8 mouse cellular contexts compared by ENCODE assay signal in genomic region chr6:124903580-124904151, GRCm38 (mm10). TPM values are rescaled to one million over a fixed set of nuclear protein-coding genes. Genes with fewer than 3 reads are reported as not detected.
DNase-seq lines count a peak whose midpoint lies in the region; ATAC-seq and TF ChIP-seq lines count a peak whose summit lies in the region.

No protein-coding gene starts in this region.

- no peaks in the 10 kb centered on the region for H3K9me3 ChIP-seq in heart, embryonic 15.5 days (replicated peaks)
- no peaks in the 10 kb centered on the region for H3K9me3 ChIP-seq in liver, embryonic 14.5 days (ENCODE audit: control insufficient read depth, low read length)
- no peaks in the 10 kb centered on the region for H3K9me3 ChIP-seq in neural tube, embryonic 11.5 days (ENCODE audit: control insufficient read depth, low read length)
- no peaks in the 10 kb centered on the region for H3K9me3 ChIP-seq in stomach, postnatal 0 days (ENCODE audit: control insufficient read depth, low read length)

- H3K9ac ChIP-seq in heart, embryonic 15.5 days, result peak overlapping the region; percentile 58
- H3K9ac ChIP-seq in liver, embryonic 14.5 days (replicated peaks), result peak overlapping the region; percentile 60
- peak overlapping the region; percentile 84 for H3K9ac ChIP-seq in neural tube, embryonic 11.5 days (ENCODE audit: low read length)
- peak overlapping the region; percentile 75 for H3K9ac ChIP-seq in stomach, postnatal 0 days (ENCODE audit: low read length)

- peak; percentile 95 for DNase-seq in CD4-positive, CD25-positive, alpha-beta regulatory T cell, adult 2 months (ENCODE audit: low read depth, low spot score)
- peak; percentile 65 for DNase-seq in fibroblast of lung, adult 2 months (ENCODE audit: low read depth)
- peak; percentile 95 to 98 for DNase-seq in kidney, postnatal 25 days
- peak; percentile 71 to 77 (median 74) for DNase-seq in liver, embryonic 14.5 days (ENCODE audit: low read depth in 3 of 3, low spot score in 3 of 3)
- DNase-seq in neural tube, embryonic 11.5 days (ENCODE audit: low spot score), result peak; percentile 94
- peak; percentile 97 for DNase-seq in stomach, postnatal 0 days (ENCODE audit: low spot score)

- H3K36me3 ChIP-seq in heart, embryonic 15.5 days, result no peaks in the 10 kb centered on the region
- no peaks in the 10 kb centered on the region for H3K36me3 ChIP-seq in liver, embryonic 14.5 days (replicated peaks; ENCODE audit: control insufficient read depth, insufficient read depth, low read depth)
- H3K36me3 ChIP-seq in neural tube, embryonic 11.5 days (ENCODE audit: control insufficient read depth, insufficient read depth, low read length), result no peaks in the 10 kb centered on the region
- no peaks in the 10 kb centered on the region for H3K36me3 ChIP-seq in stomach, postnatal 0 days (ENCODE audit: control insufficient read depth, insufficient read depth, low read length)

- H3K27me3 ChIP-seq in heart, embryonic 15.5 days, result no peaks in the 10 kb centered on the region
- no peaks in the 10 kb centered on the region for H3K27me3 ChIP-seq in liver, embryonic 14.5 days (ENCODE audit: control insufficient read depth, insufficient read depth, low read length)
- H3K27me3 ChIP-seq in neural tube, embryonic 11.5 days (ENCODE audit: control insufficient read depth, insufficient read depth, low read length), result no peaks in the 10 kb centered on the region
- no peaks in the 10 kb centered on the region for H3K27me3 ChIP-seq in stomach, postnatal 0 days (ENCODE audit: control insufficient read depth, insufficient read depth, low read length)

- TF ChIP-seq EP300 in liver, embryonic 14.5 days (IDR thresholded peaks at IDR 0.05; ENCODE audit: low read depth), result no peak
- TF ChIP-seq EP300 in stomach, postnatal 0 days (optimal IDR thresholded peaks at IDR 0.05), result no peak

- peak overlapping the region; percentile 90 for H3K27ac ChIP-seq in brown adipose tissue, adult 24 weeks (replicated peaks; ENCODE audit: low read depth, low read length)
- H3K27ac ChIP-seq in heart, embryonic 15.5 days, result peak overlapping the region; percentile 99
- H3K27ac ChIP-seq in liver, embryonic 14.5 days, result peak overlapping the region; percentile 63
- H3K27ac ChIP-seq in neural tube, embryonic 11.5 days (ENCODE audit: low read depth, low read length), result peak overlapping the region; percentile 96
- peak overlapping the region; percentile 97 for H3K27ac ChIP-seq in stomach, postnatal 0 days (replicated peaks)

- H3K4me1 ChIP-seq in brown adipose tissue, adult 24 weeks (ENCODE audit: control insufficient read depth, insufficient read depth, insufficient read length, low read length), result 0 out of 2 replicates have a peak, but pooled peaks cover 3% of the 10 kb centered on the region
- peaks cover 11% of the 10 kb centered on the region for H3K4me1 ChIP-seq in heart, embryonic 15.5 days (replicated peaks)
- H3K4me1 ChIP-seq in liver, embryonic 14.5 days (replicated peaks; ENCODE audit: control insufficient read depth in 2 of 2, insufficient read depth in 2 of 2, low read length in 1 of 2), result peaks cover 0 to 5% of the 10 kb centered on the region in 2 experiments; a peak in 2 of 4 replicates
- H3K4me1 ChIP-seq in neural tube, embryonic 11.5 days (ENCODE audit: control insufficient read depth, insufficient read depth, low read length), result peaks cover 7% of the 10 kb centered on the region
- no peaks in the 10 kb centered on the region for H3K4me1 ChIP-seq in stomach, postnatal 0 days (replicated peaks; ENCODE audit: control insufficient read depth, insufficient read depth)

- under 1% methylated on average over 23 of the region's 23 CpGs for WGBS in heart, embryonic 15.5 days
- WGBS in liver, embryonic 14.5 days (ENCODE audit: insufficient replicate concordance), result under 1% methylated on average over 23 of the region's 23 CpGs
- under 1% methylated on average over 23 of the region's 23 CpGs for WGBS in neural tube, embryonic 11.5 days
- WGBS in stomach, postnatal 0 days, result under 1% methylated on average over 22 of the region's 23 CpGs

- H3K4me2 ChIP-seq in heart, embryonic 15.5 days, result peak overlapping the region; percentile 78
- H3K4me2 ChIP-seq in liver, embryonic 14.5 days (ENCODE audit: low read depth), result peak overlapping the region; percentile 96
- H3K4me2 ChIP-seq in neural tube, embryonic 11.5 days (ENCODE audit: low read depth), result peak overlapping the region; percentile 85
- H3K4me2 ChIP-seq in stomach, postnatal 0 days (replicated peaks; ENCODE audit: low read depth), result peak overlapping the region; percentile 78

- peak; percentile 83 for ATAC-seq in heart, embryonic 15.5 days (replicated peaks; ENCODE audit: insufficient number of reproducible peaks, insufficient read depth, low FRiP score, low read depth)
- peak; percentile 80 for ATAC-seq in liver, embryonic 14.5 days (ENCODE audit: insufficient read depth)
- ATAC-seq in neural tube, embryonic 11.5 days (ENCODE audit: insufficient read depth, low FRiP score, low TSS enrichment), result peak; percentile 86
- ATAC-seq in stomach, postnatal 0 days (ENCODE audit: low FRiP score, low TSS enrichment), result peak; percentile 88

- peak overlapping the region; percentile 64 for H3K4me3 ChIP-seq in brown adipose tissue, adult 24 weeks (ENCODE audit: insufficient read depth, low read depth, low read length)
- H3K4me3 ChIP-seq in heart, embryonic 15.5 days, result peak overlapping the region; percentile 57
- peak overlapping the region; percentile 63 to 68 for H3K4me3 ChIP-seq in liver, embryonic 14.5 days (ENCODE audit: insufficient read depth in 1 of 2, low read depth in 2 of 2, low read length in 2 of 2)
- H3K4me3 ChIP-seq in neural tube, embryonic 11.5 days (ENCODE audit: low read depth, low read length), result peak overlapping the region; percentile 40
- peak overlapping the region; percentile 55 for H3K4me3 ChIP-seq in stomach, postnatal 0 days (ENCODE audit: low read depth, low read length)

- TF ChIP-seq CTCF in liver, embryonic 14.5 days (IDR thresholded peaks at IDR 0.05; ENCODE audit: low read depth), result peak; percentile 99
- peak; percentile 98 for TF ChIP-seq CTCF in stomach, postnatal 0 days (IDR thresholded peaks at IDR 0.05; ENCODE audit: low read depth)

RNA-seq across cellular contexts. Expression of gene Lag3, which starts 7.8 kb away (rescaled TPM):
- polyA plus RNA-seq in brown adipose tissue, adult 24 weeks (2012; ENCODE audit: insufficient read depth, insufficient read length, missing spikeins), result 12.2 and 15.1 TPM in 2 replicates
- polyA plus RNA-seq in heart, embryonic 15.5 days (2015; fragmentation: Nextera tagmentation; extraction: Ambion mirVana), result 1.2 and 1.7 TPM in 2 replicates
- polyA plus RNA-seq in liver, embryonic 14.5 days (2012; rRNA removed), result 0.10 and 0.11 TPM in 2 replicates
- polyA plus RNA-seq in liver, embryonic 14.5 days (2014; fragmentation: Nextera tagmentation; extraction: Ambion mirVana), result 0.17 TPM in 1 of 2 replicates, not detected in the other
- polyA plus RNA-seq in neural tube, embryonic 11.5 days (2014; fragmentation: Nextera tagmentation; extraction: Ambion mirVana), result 1.4 and 1.7 TPM in 2 replicates
- 0.93 and 1.4 TPM in 2 replicates for polyA plus RNA-seq in stomach, postnatal 0 days (2015; fragmentation: Nextera tagmentation; extraction: Ambion mirVana)

RNA-seq across cellular contexts. Expression of gene Cd4, which starts 15.6 kb away (rescaled TPM):
- polyA plus RNA-seq in brown adipose tissue, adult 24 weeks (2012; ENCODE audit: insufficient read depth, insufficient read length, missing spikeins), result not detected in 2 replicates
- polyA plus RNA-seq in heart, embryonic 15.5 days (2015; fragmentation: Nextera tagmentation; extraction: Ambion mirVana), result 0.05 and 0.68 TPM in 2 replicates
- polyA plus RNA-seq in liver, embryonic 14.5 days (2012; rRNA removed), result 0.07 and 0.10 TPM in 2 replicates
- 0.03 TPM in 1 of 2 replicates, not detected in the other for polyA plus RNA-seq in liver, embryonic 14.5 days (2014; fragmentation: Nextera tagmentation; extraction: Ambion mirVana)
- polyA plus RNA-seq in neural tube, embryonic 11.5 days (2014; fragmentation: Nextera tagmentation; extraction: Ambion mirVana), result 0.07 TPM in 1 of 2 replicates, not detected in the other
- 0.45 and 0.65 TPM in 2 replicates for polyA plus RNA-seq in stomach, postnatal 0 days (2015; fragmentation: Nextera tagmentation; extraction: Ambion mirVana)

RNA-seq across cellular contexts. Expression of gene Ptms, which starts 16.2 kb away (rescaled TPM):
- polyA plus RNA-seq in brown adipose tissue, adult 24 weeks (2012; ENCODE audit: insufficient read depth, insufficient read length, missing spikeins), result 949 and 1,236 TPM in 2 replicates
- polyA plus RNA-seq in heart, embryonic 15.5 days (2015; fragmentation: Nextera tagmentation; extraction: Ambion mirVana), result 255 and 294 TPM in 2 replicates
- 109 and 131 TPM in 2 replicates for polyA plus RNA-seq in liver, embryonic 14.5 days (2012; rRNA removed)
- 29.7 and 39.7 TPM in 2 replicates for polyA plus RNA-seq in liver, embryonic 14.5 days (2014; fragmentation: Nextera tagmentation; extraction: Ambion mirVana)
- 345 and 381 TPM in 2 replicates for polyA plus RNA-seq in neural tube, embryonic 11.5 days (2014; fragmentation: Nextera tagmentation; extraction: Ambion mirVana)
- 260 and 276 TPM in 2 replicates for polyA plus RNA-seq in stomach, postnatal 0 days (2015; fragmentation: Nextera tagmentation; extraction: Ambion mirVana)

RNA-seq across cellular contexts. Expression of gene Mlf2, which starts 27.5 kb away (rescaled TPM):
- 238 and 301 TPM in 2 replicates for polyA plus RNA-seq in brown adipose tissue, adult 24 weeks (2012; ENCODE audit: insufficient read depth, insufficient read length, missing spikeins)
- polyA plus RNA-seq in heart, embryonic 15.5 days (2015; fragmentation: Nextera tagmentation; extraction: Ambion mirVana), result 358 and 371 TPM in 2 replicates
- 85.0 and 96.5 TPM in 2 replicates for polyA plus RNA-seq in liver, embryonic 14.5 days (2012; rRNA removed)
- 98.1 and 116 TPM in 2 replicates for polyA plus RNA-seq in liver, embryonic 14.5 days (2014; fragmentation: Nextera tagmentation; extraction: Ambion mirVana)
- 468 and 513 TPM in 2 replicates for polyA plus RNA-seq in neural tube, embryonic 11.5 days (2014; fragmentation: Nextera tagmentation; extraction: Ambion mirVana)
- polyA plus RNA-seq in stomach, postnatal 0 days (2015; fragmentation: Nextera tagmentation; extraction: Ambion mirVana), result 312 and 330 TPM in 2 replicates

RNA-seq across cellular contexts. Expression of gene Gpr162, which starts 39.9 kb away (rescaled TPM):
- 0.88 TPM in 1 of 2 replicates, not detected in the other for polyA plus RNA-seq in brown adipose tissue, adult 24 weeks (2012; ENCODE audit: insufficient read depth, insufficient read length, missing spikeins)
- polyA plus RNA-seq in heart, embryonic 15.5 days (2015; fragmentation: Nextera tagmentation; extraction: Ambion mirVana), result 2.2 and 2.4 TPM in 2 replicates
- 0.03 and 0.18 TPM in 2 replicates for polyA plus RNA-seq in liver, embryonic 14.5 days (2012; rRNA removed)
- not detected in 2 replicates for polyA plus RNA-seq in liver, embryonic 14.5 days (2014; fragmentation: Nextera tagmentation; extraction: Ambion mirVana)
- polyA plus RNA-seq in neural tube, embryonic 11.5 days (2014; fragmentation: Nextera tagmentation; extraction: Ambion mirVana), result 2.3 TPM in 2 replicates
- 0.45 and 0.87 TPM in 2 replicates for polyA plus RNA-seq in stomach, postnatal 0 days (2015; fragmentation: Nextera tagmentation; extraction: Ambion mirVana)

Comparison
In these comparisons a context has a peak if more than half of its experiments do, and no peak if none do; other contexts are left out.
1. Peak in every context shown above with its lines: DNase-seq, ATAC-seq, H3K4me3 ChIP-seq and H3K27ac ChIP-seq.